Mouse (Mus musculus) CH12.LX (cell line): Measurements from ENCODE around the gene Ppp4r2. TPM values are rescaled to one million over a fixed set of nuclear protein-coding genes. Genes with fewer than 3 reads are reported as not detected.

ENCODE experiments used
- DNase-seq: peaks from one replicate; pipeline ENCODE4 v3.0.0-alpha.2; 2013; ENCODE audit errors: extremely low read depth
- H3K27ac ChIP-seq: 2 replicates; pipeline ENCODE4 v1.5.1; 2012; ENCODE audit warnings: low read depth, mild to moderate bottlenecking, control low read depth, moderate library complexity; ENCODE audit not compliant: insufficient read depth
- H3K27me3 ChIP-seq: replicated peaks from 2 replicates; pipeline ENCODE3; 2012; ENCODE audit warnings: inconsistent platforms
- H3K36me3 ChIP-seq, 2 experiments: replicated peaks in 1 of 2; 2 replicates each; pipeline versions ENCODE3 to v1.6.1; 2012; ENCODE audit warnings: inconsistent platforms in 1 of 2, low read length in 1 of 2, mild to moderate bottlenecking in 1 of 2, mixed read lengths in 1 of 2, moderate library complexity in 1 of 2; ENCODE audit not compliant: control insufficient read depth in 1 of 2, insufficient read depth in 1 of 2
- H3K4me1 ChIP-seq, 2 experiments: 2 replicates each; pipeline ENCODE4 v1.6.1; 2012; ENCODE audit warnings: inconsistent platforms in 1 of 2, moderate library complexity in 1 of 2; ENCODE audit not compliant: insufficient read depth in 2 of 2, control insufficient read depth in 1 of 2
- H3K4me2 ChIP-seq: 2 replicates; pipeline ENCODE4 v1.6.1; 2012; ENCODE audit warnings: low read depth, mild to moderate bottlenecking, control low read depth; ENCODE audit not compliant: poor library complexity, insufficient read depth, severe bottlenecking
- H3K4me3 ChIP-seq, 3 experiments: fragments of 150-350 bp in 1 of 3; sonication (generic) in 1 of 3; replicated peaks in 1 of 3; 2 replicates each; pipeline versions ENCODE3 to v1.5.1; 2011 to 2012; ENCODE audit warnings: low read depth in 2 of 3, low read length in 2 of 3, mild to moderate bottlenecking in 2 of 3, moderate library complexity in 2 of 3, control low read depth in 1 of 3, improper control_type of control experiment in 1 of 3, inconsistent platforms in 1 of 3, mixed read lengths in 1 of 3; ENCODE audit not compliant: poor library complexity in 1 of 3
- H3K79me2 ChIP-seq: replicated peaks from 2 replicates; pipeline ENCODE4 v1.6.1; 2012; ENCODE audit warnings: mild to moderate bottlenecking, moderate library complexity; ENCODE audit not compliant: control insufficient read depth, poor library complexity, insufficient read depth, severe bottlenecking; ENCODE audit errors: extremely low read depth
- H3K9ac ChIP-seq: 2 replicates; pipeline ENCODE4 v1.6.1; 2012; ENCODE audit warnings: low read depth, mild to moderate bottlenecking, control low read depth, moderate library complexity; ENCODE audit not compliant: insufficient read depth
- H3K9me3 ChIP-seq: replicated peaks from 2 replicates; pipeline ENCODE3; 2012; ENCODE audit warnings: low read length, inconsistent platforms, mixed read lengths
- BHLHE40 ChIP-seq: IDR thresholded peaks from 2 replicates; pipeline ENCODE4 v1.6.1; 2011; ENCODE audit warnings: mild to moderate bottlenecking, low read depth, low read length, improper control_type of control experiment
- CHD2 ChIP-seq: IDR thresholded peaks from 2 replicates; pipeline ENCODE4 v1.6.1; 2011; ENCODE audit warnings: low read length, improper control_type of control experiment
- CTCF ChIP-seq, 2 experiments: IDR thresholded peaks in 1 of 2; conservative IDR thresholded peaks in 1 of 2; 2 replicates each; pipeline ENCODE4 v1.5.1; 2011 to 2012; ENCODE audit warnings: low read depth in 2 of 2, low read length in 2 of 2, improper control_type of control experiment in 1 of 2, inconsistent platforms in 1 of 2, mild to moderate bottlenecking in 1 of 2, moderate library complexity in 1 of 2
- E2F4 ChIP-seq: IDR thresholded peaks from 2 replicates; pipeline ENCODE4 v1.6.1; 2011; ENCODE audit warnings: low read depth, low read length, improper control_type of control experiment; ENCODE audit not compliant: insufficient replicate concordance
- EP300 ChIP-seq: IDR thresholded peaks from 2 replicates; pipeline ENCODE4 v1.6.1; 2011; ENCODE audit warnings: low read length, improper control_type of control experiment
- ETS1 ChIP-seq: conservative IDR thresholded peaks from 2 replicates; pipeline ENCODE4 v1.6.1; 2012; ENCODE audit warnings: low read depth, mild to moderate bottlenecking, inconsistent platforms, low read length, improper control_type of control experiment, moderate library complexity
- GABPA ChIP-seq: IDR thresholded peaks from 2 replicates; pipeline ENCODE4 v1.6.1; 2012; ENCODE audit warnings: low read depth, low read length, improper control_type of control experiment, inconsistent platforms; ENCODE audit not compliant: insufficient replicate concordance
- HCFC1 ChIP-seq: IDR thresholded peaks from 2 replicates; pipeline ENCODE4 v1.6.1; 2012; ENCODE audit warnings: low read depth, mild to moderate bottlenecking, inconsistent platforms, low read length, improper control_type of control experiment
- JUND ChIP-seq: conservative IDR thresholded peaks from 2 replicates; pipeline ENCODE4 v1.6.1; 2011; ENCODE audit warnings: low read depth, low read length, improper control_type of control experiment
- MAX ChIP-seq: IDR thresholded peaks from 2 replicates; pipeline ENCODE4 v1.6.1; 2011; ENCODE audit warnings: low read length, improper control_type of control experiment
- MEF2A ChIP-seq: IDR thresholded peaks from 2 replicates; pipeline ENCODE4 v1.6.1; 2014; ENCODE audit warnings: low read depth, mild to moderate bottlenecking, inconsistent platforms, low read length, improper control_type of control experiment, borderline replicate concordance
- MXI1 ChIP-seq: IDR thresholded peaks from 2 replicates; pipeline ENCODE4 v1.6.1; 2011; ENCODE audit warnings: mild to moderate bottlenecking, low read depth, low read length, improper control_type of control experiment
- NRF1 ChIP-seq: IDR thresholded peaks from 2 replicates; pipeline ENCODE4 v1.6.1; 2014; ENCODE audit warnings: low read depth, mild to moderate bottlenecking, inconsistent platforms, low read length, improper control_type of control experiment, moderate library complexity
- PAX5 ChIP-seq: IDR thresholded peaks from 2 replicates; pipeline ENCODE4 v1.6.1; 2012; ENCODE audit warnings: low read length, inconsistent platforms, mixed read lengths
- POLR2AphosphoS2 ChIP-seq: IDR thresholded peaks from 2 replicates; pipeline ENCODE4 v1.6.1; 2011; ENCODE audit warnings: low read depth, low read length, improper control_type of control experiment
- SIN3A ChIP-seq: IDR thresholded peaks from 2 replicates; pipeline ENCODE4 v1.6.1; 2012; ENCODE audit warnings: low read length, improper control_type of control experiment, inconsistent platforms
- SMC3 ChIP-seq: IDR thresholded peaks from 2 replicates; pipeline ENCODE4 v1.6.1; 2011; ENCODE audit warnings: low read depth, low read length, improper control_type of control experiment
- TBP ChIP-seq: conservative IDR thresholded peaks from 2 replicates; pipeline ENCODE4 v1.6.1; 2011; ENCODE audit warnings: low read depth, low read length, improper control_type of control experiment
- ZKSCAN1 ChIP-seq: IDR thresholded peaks from 2 replicates; pipeline ENCODE4 v1.6.1; 2012; ENCODE audit warnings: low read depth, inconsistent platforms, low read length, improper control_type of control experiment, borderline replicate concordance
- ZMIZ1 ChIP-seq: IDR thresholded peaks from 2 replicates; pipeline ENCODE4 v1.6.1; 2012; ENCODE audit warnings: low read depth, mild to moderate bottlenecking, inconsistent platforms, low read length, improper control_type of control experiment
- ZNF384 ChIP-seq: IDR thresholded peaks from 2 replicates; pipeline ENCODE4 v1.6.1; 2012; ENCODE audit warnings: low read depth, low read length, improper control_type of control experiment, inconsistent platforms
- dilution Hi-C: fragments of 300-500 bp; cut with MboI; formaldehyde crosslinking; loops from 2 replicates; pipeline ENCODE4 v1.14.3; 2020; ENCODE audit warnings: low sequenced_read_pairs; ENCODE audit not compliant: extremely low pct_unique_long_range_greater_than_20kb, extremely low pct_ligation_motif_present
- in situ Hi-C: fragments of 300-500 bp; cut with MboI; formaldehyde crosslinking; loops from 3 replicates; pipeline ENCODE4 v1.14.3; 2019; ENCODE audit warnings: low sequenced_read_pairs, low pct_ligation_motif_present, low pct_unique_long_range_greater_than_20kb, mixed read lengths
- polyA plus RNA-seq: library from polyadenylated mRNA; unstranded; fragments of >175 nt; gene quantifications from 2 replicates; pipeline ENCODE4 v1.2.1, GENCODE M21; 2012; ENCODE audit warnings: low read depth; ENCODE audit not compliant: insufficient read length
- total RNA-seq, 2 experiments: library from RNA; depleted of rRNA; stranded (reverse); fragments of 300-350 nt in 1 of 2; fragments of >200 nt in 1 of 2; gene quantifications; 2 replicates each; pipeline ENCODE4 v1.2.3; 2012 to 2014

Gene Ppp4r2
- total and polyA plus RNA-seq, 3 experiments = 53.3 to 134 (median 115) TPM

DNA sequence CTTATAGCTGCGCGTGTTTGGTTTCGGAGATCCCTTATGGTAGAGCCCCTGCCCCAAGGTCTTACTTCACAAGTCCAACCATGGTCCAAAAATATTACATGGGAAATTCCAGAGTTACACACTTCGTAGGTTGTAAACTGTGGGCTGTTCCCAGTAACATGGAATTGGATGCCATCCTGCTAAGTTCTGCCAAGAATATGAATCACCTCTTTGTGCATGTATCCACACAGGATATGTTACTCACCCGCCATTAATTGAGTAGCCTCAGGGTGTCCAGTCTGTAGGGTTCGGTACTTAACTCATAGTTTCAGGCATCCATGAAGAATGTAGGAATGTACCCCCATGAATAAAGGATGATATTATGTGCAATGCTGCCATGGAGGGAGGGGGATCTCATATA, 34.1 kb upstream of the Ppp4r2 start:
- H3K4me2 ChIP-seq = no peak overlapping the region
- H3K36me3 ChIP-seq = no peaks in the 10 kb centered on the region
- H3K9ac ChIP-seq = no peak overlapping the region
- no peak for DNase-seq
- H3K27ac ChIP-seq = no peak overlapping the region
- no peaks in the 10 kb centered on the region for H3K27me3 ChIP-seq
- dilution Hi-C loops = no loop called here
- no peak overlapping the region for H3K4me3 ChIP-seq
- peaks cover 21 to 41% of the 10 kb centered on the region in 2 experiments for H3K4me1 ChIP-seq
- H3K9me3 ChIP-seq = no peaks in the 10 kb centered on the region
- no peaks in the 10 kb centered on the region for H3K79me2 ChIP-seq
- in situ Hi-C loops = no loop called here
- no peak for TF ChIP-seq JUND
- TF ChIP-seq ETS1 = no peak
- no peak for TF ChIP-seq CTCF (conservative IDR thresholded peaks at IDR 0.05 in 1 of 2, IDR thresholded peaks at IDR 0.05 in 1 of 2; ENCODE audit: low read depth in 2 of 2, low read length in 2 of 2)
- TF ChIP-seq MXI1 = no peak
- TF ChIP-seq POLR2AphosphoS2 = no peak
- no peak for TF ChIP-seq CHD2
- TF ChIP-seq ZNF384 = no peak
- no peak for TF ChIP-seq E2F4
- no peak for TF ChIP-seq GABPA
- TF ChIP-seq ZKSCAN1 = no peak
- no peak for TF ChIP-seq TBP
- TF ChIP-seq PAX5 = no peak
- TF ChIP-seq SMC3 = no peak
- no peak for TF ChIP-seq EP300
- no peak for TF ChIP-seq MEF2A
- TF ChIP-seq NRF1 = no peak
- no peak for TF ChIP-seq ZMIZ1
- TF ChIP-seq MAX = no peak
- TF ChIP-seq BHLHE40 = no peak
- TF ChIP-seq SIN3A = no peak
- TF ChIP-seq, all 38 proteins: peak for 0

DNA sequence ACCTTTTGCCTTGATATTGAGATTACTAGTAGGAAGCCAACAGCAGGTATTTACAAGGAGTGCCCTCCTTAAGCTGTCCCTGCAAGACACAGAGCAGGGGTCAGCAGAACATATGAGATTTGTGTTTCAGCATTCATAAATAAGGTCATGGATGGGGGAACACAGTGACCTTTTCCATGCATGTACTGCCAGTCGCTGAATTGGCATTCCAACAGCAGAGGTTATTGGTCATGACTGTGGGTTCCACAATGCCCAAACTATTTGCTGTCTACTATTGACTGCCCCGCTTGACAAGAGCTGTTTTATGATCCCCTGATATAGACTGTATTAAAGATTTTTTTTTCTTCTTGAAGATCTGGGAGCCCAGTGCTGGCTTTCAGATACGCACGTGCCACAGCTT, 33.7 kb upstream of the Ppp4r2 start:
- H3K4me1 ChIP-seq = peaks cover 21 to 41% of the 10 kb centered on the region in 2 experiments
- dilution Hi-C loops = no loop called here

More for the DNA sequence above, 33.7 kb upstream of the Ppp4r2 start:
- H3K4me3 ChIP-seq = no peak overlapping the region
- H3K27ac ChIP-seq = no peak overlapping the region
- H3K9me3 ChIP-seq = no peaks in the 10 kb centered on the region
- H3K79me2 ChIP-seq = no peaks in the 10 kb centered on the region
- no peak for TF ChIP-seq BHLHE40
- no peak for TF ChIP-seq HCFC1
- TF ChIP-seq CHD2 = no peak
- in situ Hi-C loops = no loop called here
- H3K4me2 ChIP-seq = no peak overlapping the region
- H3K27me3 ChIP-seq = no peaks in the 10 kb centered on the region
- H3K36me3 ChIP-seq = no peaks in the 10 kb centered on the region
- DNase-seq = no peak
- no peak overlapping the region for H3K9ac ChIP-seq
